Mouse (Mus musculus) T-helper 17 cell (primary cell): ENCODE measurements at regions not wholly inside any gene's neighbourhood (a gene's known extent, or its start where the extent isn't known, plus 50 kb on each side); places are given as distances from the start of the nearest gene placed in this dataset.

Experiments used
- in situ Hi-C, 2 experiments: fragments of 300-600 bp; cut with MboI, MseI; formaldehyde crosslinking; loops; 1 replicate in 1 of 2; 2 replicates in 1 of 2; pipeline ENCODE4 v1.15.1; 2025; ENCODE audit warnings: high pct_unique_total_duplicates in 2 of 2

- in situ Hi-C loops, result no loop called here
Observed at GRCm38 (mm10) chr6:148602894-148603293, 158.7 kb upstream of the Tmtc1 start.

- in situ Hi-C loops, result no loop called here
Observed at GRCm38 (mm10) chr6:148600934-148601333, 156.7 kb upstream of the Tmtc1 start.

- in situ Hi-C loops, result no loop called here
Observed at GRCm38 (mm10) chr6:148599473-148599872, 155.3 kb upstream of the Tmtc1 start.

GRCm38 (mm10) chr6:148598746-148599337 lies 154.7 kb upstream of the Tmtc1 start:
- in situ Hi-C loops, result no loop called here

GRCm38 (mm10) chr6:148595009-148595770 lies 151.0 kb upstream of the Tmtc1 start:
- in situ Hi-C loops, result no loop called here

- in situ Hi-C loops, result no loop called here
Observed at GRCm38 (mm10) chr6:148588971-148589370, 144.8 kb upstream of the Tmtc1 start.

GRCm38 (mm10) chr6:148586439-148587321 lies 142.5 kb upstream of the Tmtc1 start:
- in situ Hi-C loops, result no loop called here

- in situ Hi-C loops, result no loop called here
Observed at GRCm38 (mm10) chr6:148584126-148584525, 139.9 kb upstream of the Tmtc1 start.

- in situ Hi-C loops, result no loop called here
Observed at GRCm38 (mm10) chr6:148578281-148578680, 134.1 kb upstream of the Tmtc1 start.

GRCm38 (mm10) chr6:148577663-148578062 lies 133.5 kb upstream of the Tmtc1 start:
- in situ Hi-C loops, result no loop called here

GRCm38 (mm10) chr6:148574742-148575453 lies 130.7 kb upstream of the Tmtc1 start:
- in situ Hi-C loops, result no loop called here

- in situ Hi-C loops, result no loop called here
Observed at GRCm38 (mm10) chr6:148572201-148572600, 128.0 kb upstream of the Tmtc1 start.

- in situ Hi-C loops, result no loop called here
Observed at GRCm38 (mm10) chr6:148571651-148572050, 127.5 kb upstream of the Tmtc1 start.

GRCm38 (mm10) chr6:148564146-148564545 lies 120.0 kb upstream of the Tmtc1 start:
- in situ Hi-C loops, result no loop called here

GRCm38 (mm10) chr6:148562206-148562708 lies 118.1 kb upstream of the Tmtc1 start:
- in situ Hi-C loops, result no loop called here

GRCm38 (mm10) chr6:148556484-148556871 lies 112.3 kb upstream of the Tmtc1 start:
- in situ Hi-C loops, result loop anchor here in 1 of 2 experiments (10.0 kb wide), 1 partner anchor 302 kb away; no protein-coding TSS in a partner anchor

GRCm38 (mm10) chr6:148555651-148556483 lies 111.7 kb upstream of the Tmtc1 start:
- in situ Hi-C loops, result loop anchor here in 1 of 2 experiments (10.0 kb wide), 1 partner anchor 301 kb away; no protein-coding TSS in a partner anchor

- in situ Hi-C loops, result loop anchor here in 1 of 2 experiments (10.0 kb wide), 1 partner anchor 300 kb away; no protein-coding TSS in a partner anchor
Observed at GRCm38 (mm10) chr6:148554463-148554862, 110.3 kb upstream of the Tmtc1 start.

- in situ Hi-C loops, result loop anchor here in 1 of 2 experiments (10.0 kb wide), 1 partner anchor 299 kb away; no protein-coding TSS in a partner anchor
Observed at GRCm38 (mm10) chr6:148553616-148554015, 109.4 kb upstream of the Tmtc1 start.

GRCm38 (mm10) chr6:148551097-148551496 lies 106.9 kb upstream of the Tmtc1 start:
- in situ Hi-C loops, result loop anchor here in 1 of 2 experiments (10.0 kb wide), 1 partner anchor 296 kb away; no protein-coding TSS in a partner anchor
